Comparison of ENCODE assay signal across 8 mouse cellular contexts in the genomic region with DNA sequence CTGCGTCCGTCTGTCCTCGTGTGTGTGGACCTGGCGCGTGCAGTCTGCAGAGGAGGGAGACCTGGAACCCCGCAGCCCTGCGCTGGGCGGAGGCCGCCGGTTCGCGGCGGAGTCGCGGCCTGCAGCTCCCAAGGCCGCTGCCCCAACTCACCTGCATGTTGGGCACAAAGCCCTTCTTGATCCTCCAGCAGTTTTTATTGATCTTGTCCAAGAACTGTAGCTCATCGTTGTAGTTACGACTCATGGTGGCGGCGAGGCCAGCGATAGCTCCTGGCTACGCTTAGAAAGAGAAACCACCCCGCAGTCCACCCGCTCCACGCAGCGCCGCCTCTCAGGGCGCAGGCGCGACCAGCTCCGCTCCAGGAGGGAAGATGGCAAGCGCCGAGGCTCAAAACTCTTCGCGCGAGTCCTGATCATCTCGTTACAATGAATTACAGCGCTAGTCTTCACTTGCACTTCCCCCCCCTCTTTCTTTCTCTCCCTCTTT. TPM values are rescaled to one million over a fixed set of nuclear protein-coding genes. Genes with fewer than 3 reads are reported as not detected.
DNase-seq lines count a peak whose midpoint lies in the region; ATAC-seq lines count a peak whose summit lies in the region.

Gene Rtcb (minus strand): TSS at position 360 of the 487 bp plus-strand sequence.

- H3K36me3 ChIP-seq in heart, embryonic 10.5 days, result peaks cover 26% of the 10 kb centered on the region
- H3K36me3 ChIP-seq in kidney, embryonic 15.5 days, result peaks cover 28% of the 10 kb centered on the region

- H3K9me3 ChIP-seq in heart, embryonic 10.5 days, result no peaks in the 10 kb centered on the region
- no peaks in the 10 kb centered on the region for H3K9me3 ChIP-seq in kidney, embryonic 15.5 days (replicated peaks)

- DNase-seq in B cell, adult 2 months, result peak; percentile 94
- DNase-seq in brain, adult 2 months (ENCODE audit: low read depth, low spot score), result peak; percentile 98
- DNase-seq in heart, embryonic 10.5 days (ENCODE audit: low spot score), result peak; percentile 96
- DNase-seq in liver, result peak; percentile 94
- peak; percentile 96 to 99 for DNase-seq in spleen, postnatal 4 days (ENCODE audit: low spot score in 2 of 2)

- H3K4me2 ChIP-seq in kidney, embryonic 15.5 days, result peak within 1 kb of the TSS; percentile 80

- H3K9ac ChIP-seq in kidney, embryonic 15.5 days, result peak within 1 kb of the TSS; percentile 96

- H3K4me1 ChIP-seq in heart, embryonic 10.5 days, result no peaks in the 10 kb centered on the region
- H3K4me1 ChIP-seq in kidney, embryonic 15.5 days, result peaks cover 7% of the 10 kb centered on the region

- peak; percentile 99 for ATAC-seq in erythroblast, adult 5-6 weeks (replicated peaks; ENCODE audit: low FRiP score, poor library complexity, severe bottlenecking)
- peak; percentile 92 for ATAC-seq in kidney, embryonic 15.5 days (replicated peaks; ENCODE audit: low FRiP score)
- ATAC-seq in monocyte, adult 5-6 weeks (replicated peaks; ENCODE audit: insufficient number of reproducible peaks, low FRiP score, low TSS enrichment, poor library complexity, severe bottlenecking), result peak; percentile 90

- H3K27me3 ChIP-seq in heart, embryonic 10.5 days (ENCODE audit: insufficient read depth, poor library complexity, severe bottlenecking), result no peaks in the 10 kb centered on the region
- no peaks in the 10 kb centered on the region for H3K27me3 ChIP-seq in kidney, embryonic 15.5 days

- peak within 1 kb of the TSS; percentile 98 for H3K4me3 ChIP-seq in heart, embryonic 10.5 days
- H3K4me3 ChIP-seq in kidney, embryonic 15.5 days (replicated peaks), result peak within 1 kb of the TSS; percentile 98

- WGBS in heart, embryonic 10.5 days, result 0% methylated on average over 38 of the region's 38 CpGs
- under 1% methylated on average over 38 of the region's 38 CpGs for WGBS in kidney, embryonic 15.5 days

- H3K27ac ChIP-seq in heart, embryonic 10.5 days, result peak within 1 kb of the TSS; percentile 90
- H3K27ac ChIP-seq in kidney, embryonic 15.5 days, result peak within 1 kb of the TSS; percentile 80

RNA-seq across cellular contexts. Expression of gene Rtcb, which starts in this region (rescaled TPM):
- total RNA-seq in erythroblast, adult 5-6 weeks (2015; ENCODE audit: low replicate concordance), result 7.3 and 13.3 TPM in 2 replicates
- 18.2 and 27.0 TPM in 2 replicates for total RNA-seq in erythroblast, adult 5-6 weeks (2017; ENCODE audit: low replicate concordance)
- 155 and 179 TPM in 2 replicates for polyA plus RNA-seq in heart, embryonic 10.5 days (2016; fragmentation: Nextera tagmentation; extraction: Ambion mirVana)
- 183 and 194 TPM in 2 replicates for polyA plus RNA-seq in kidney, embryonic 15.5 days (2015; fragmentation: Nextera tagmentation; extraction: Ambion mirVana)
- total RNA-seq in monocyte, adult 5-6 weeks (2017), result 93.9 to 104 TPM (median 99.3 TPM) in 3 replicates

Comparison
In these comparisons a context has a peak if more than half of its experiments do, and no peak if none do; other contexts are left out.
1. Peak in every context shown above with its lines: DNase-seq, ATAC-seq, H3K4me3 ChIP-seq and H3K27ac ChIP-seq.